Mouse (Mus musculus) T-helper 2 cell (primary cell): ENCODE data around the gene Slc26a5.

Experiments
- in situ Hi-C: fragments of 300-600 bp; cut with MboI, MseI; formaldehyde crosslinking; loops from one replicate; pipeline ENCODE4 v1.15.1; 2025; ENCODE audit warnings: high pct_unique_total_duplicates

Slc26a5 gene

DNA sequence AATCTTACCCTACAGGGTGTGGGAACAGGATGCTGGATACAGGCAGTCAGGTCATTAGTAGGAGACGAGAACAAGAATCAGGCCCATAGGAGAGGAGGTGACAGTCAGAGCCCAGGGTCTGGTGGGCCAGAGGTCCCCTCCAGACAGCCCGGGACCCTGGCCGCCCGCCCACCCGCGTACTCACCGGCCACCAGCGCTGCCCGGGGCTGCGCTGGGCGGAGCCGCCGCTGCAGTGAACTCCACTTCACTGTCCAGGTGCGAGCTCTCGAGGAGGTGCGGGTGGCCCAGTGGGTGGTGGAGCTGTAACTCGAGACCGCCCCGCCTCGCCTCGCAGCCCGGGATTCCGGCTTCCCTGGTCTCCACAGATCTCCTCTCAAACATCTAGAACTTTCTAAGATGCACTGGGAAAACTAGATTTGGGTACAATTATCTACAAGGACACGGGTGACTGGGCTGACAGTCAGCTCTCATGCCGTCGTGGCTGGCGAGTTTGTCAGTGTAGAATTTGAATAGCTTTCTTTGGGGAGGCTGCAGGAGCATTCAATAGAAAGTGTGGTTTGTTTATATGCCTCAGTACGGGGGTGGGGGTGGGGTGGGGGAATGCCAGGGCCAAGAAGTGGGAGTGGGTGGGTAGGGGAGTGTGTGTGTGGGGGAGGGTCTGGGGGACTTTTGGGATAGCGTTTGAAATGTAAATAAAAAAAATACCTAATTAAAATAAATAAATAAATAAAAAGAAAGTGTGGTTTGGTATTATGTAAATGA lies at the start of gene Slc26a5:
Gene Slc26a5 (minus strand): TSS at position 259 of the 762 bp plus-strand sequence.
- in situ Hi-C loops, result no loop called here

GRCm38 (mm10) chr5:21914776-21915175 lies 49.4 kb upstream of the Slc26a5 start:
- in situ Hi-C loops, result no loop called here

DNA sequence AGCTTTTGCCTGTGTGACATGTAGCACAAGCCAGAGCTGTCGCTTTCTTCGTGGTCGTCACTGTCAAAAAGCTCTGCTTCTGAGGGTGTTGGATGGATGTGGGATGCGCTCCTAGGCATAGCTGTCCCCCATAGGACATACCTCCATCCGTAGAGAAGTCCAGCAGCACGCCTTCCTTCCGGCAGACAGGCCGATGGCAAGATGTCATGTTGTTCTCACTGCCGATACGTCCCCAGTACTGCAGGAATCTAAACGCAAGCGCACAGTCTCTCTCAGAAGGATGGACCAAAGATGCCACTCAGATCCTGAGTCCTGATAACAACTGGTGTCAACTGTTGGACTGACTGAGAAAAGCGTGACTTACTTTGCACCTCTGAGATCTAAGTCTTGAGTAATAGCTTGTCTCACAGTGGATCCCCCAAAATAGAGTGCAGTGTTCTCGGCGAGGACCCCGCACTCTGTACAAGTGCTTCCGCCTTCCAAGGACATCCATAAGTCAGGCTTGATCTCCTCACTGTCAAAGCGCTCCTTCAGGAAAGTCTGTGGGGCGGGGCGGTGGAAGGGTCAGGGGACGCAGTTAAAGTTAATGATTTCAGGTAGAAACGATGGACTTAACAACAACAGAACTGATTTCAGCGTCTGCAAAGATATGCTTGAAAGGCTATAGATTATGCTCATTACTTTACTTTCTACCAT lies 47.6 kb upstream of the Slc26a5 start:
- in situ Hi-C loops, result no loop called here

GRCm38 (mm10) chr5:21910726-21911125 lies 45.3 kb upstream of the Slc26a5 start:
- in situ Hi-C loops, result no loop called here

DNA sequence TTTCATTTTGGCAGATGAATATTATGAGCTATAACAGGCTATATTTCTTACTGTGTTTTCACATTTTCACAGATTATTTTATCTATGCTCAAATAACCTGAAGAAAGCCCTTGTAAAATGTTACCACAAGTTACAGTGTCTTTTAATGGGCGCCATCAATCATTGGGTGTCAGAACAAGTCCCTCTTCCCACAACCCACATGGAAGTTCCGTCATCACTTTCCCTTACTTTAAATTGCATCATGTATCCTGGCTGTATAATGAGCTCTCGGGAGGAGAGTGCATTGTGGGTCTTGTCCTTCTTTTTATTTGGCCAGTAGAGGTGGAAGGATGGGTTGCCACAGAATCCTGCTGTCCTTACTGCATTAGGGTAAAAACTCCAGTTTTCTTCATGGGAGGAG lies 44.3 kb upstream of the Slc26a5 start:
- in situ Hi-C loops, result no loop called here

DNA sequence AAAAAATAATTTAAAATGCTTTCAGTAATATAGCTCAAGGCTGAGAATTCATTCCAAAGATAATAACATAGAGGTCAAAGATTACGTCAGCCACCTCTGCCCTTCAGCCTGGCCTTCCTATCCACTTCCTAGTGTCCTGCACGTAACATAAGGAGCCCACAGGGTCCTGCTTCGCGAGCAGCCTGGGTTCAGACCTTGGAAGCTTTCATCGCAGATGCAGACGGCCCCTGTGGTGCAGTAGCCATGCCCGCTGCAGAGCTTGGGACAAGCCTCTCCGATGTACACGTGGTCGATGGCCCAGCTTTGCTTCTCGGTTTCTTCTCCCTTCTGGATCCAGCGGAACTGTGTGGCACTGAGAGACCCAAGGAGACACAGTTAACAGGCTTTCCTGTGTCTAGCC lies 36.0 kb upstream of the Slc26a5 start:
- in situ Hi-C loops, result no loop called here

DNA sequence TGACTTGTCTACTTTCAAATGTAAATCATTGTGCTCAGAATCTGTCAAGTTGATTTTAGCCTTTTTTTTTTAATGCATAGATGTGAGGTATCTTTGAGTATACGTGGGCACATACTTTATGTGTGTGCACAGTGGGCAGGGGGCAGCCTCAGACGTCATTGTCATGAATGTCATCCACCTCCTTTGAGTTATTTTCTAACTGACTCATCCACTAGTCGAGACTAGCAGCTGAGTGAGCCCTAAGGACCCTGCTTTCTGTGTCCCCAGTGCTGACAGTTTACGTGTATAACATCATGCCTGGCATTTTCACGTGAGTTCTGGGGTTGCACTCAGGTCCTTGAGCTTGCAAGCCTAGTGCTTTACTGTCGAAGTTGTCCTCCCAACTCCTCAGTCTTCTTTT lies 35.5 kb upstream of the Slc26a5 start:
- in situ Hi-C loops, result no loop called here

GRCm38 (mm10) chr5:21898875-21899274 lies 33.5 kb upstream of the Slc26a5 start:
- in situ Hi-C loops, result no loop called here

GRCm38 (mm10) chr5:21896586-21896985 lies 31.2 kb upstream of the Slc26a5 start:
- in situ Hi-C loops, result no loop called here

- in situ Hi-C loops, result no loop called here
Observed at GRCm38 (mm10) chr5:21894168-21894567, 28.8 kb upstream of the Slc26a5 start.

GRCm38 (mm10) chr5:21866750-21867149 lies 1.3 kb upstream of the Slc26a5 start:
- in situ Hi-C loops, result no loop called here

GRCm38 (mm10) chr5:21866311-21866712 lies 908 bp upstream of the Slc26a5 start:
- in situ Hi-C loops, result no loop called here

GRCm38 (mm10) chr5:21858653-21859052 lies 6.8 kb downstream of the Slc26a5 start:
- in situ Hi-C loops, result no loop called here

DNA sequence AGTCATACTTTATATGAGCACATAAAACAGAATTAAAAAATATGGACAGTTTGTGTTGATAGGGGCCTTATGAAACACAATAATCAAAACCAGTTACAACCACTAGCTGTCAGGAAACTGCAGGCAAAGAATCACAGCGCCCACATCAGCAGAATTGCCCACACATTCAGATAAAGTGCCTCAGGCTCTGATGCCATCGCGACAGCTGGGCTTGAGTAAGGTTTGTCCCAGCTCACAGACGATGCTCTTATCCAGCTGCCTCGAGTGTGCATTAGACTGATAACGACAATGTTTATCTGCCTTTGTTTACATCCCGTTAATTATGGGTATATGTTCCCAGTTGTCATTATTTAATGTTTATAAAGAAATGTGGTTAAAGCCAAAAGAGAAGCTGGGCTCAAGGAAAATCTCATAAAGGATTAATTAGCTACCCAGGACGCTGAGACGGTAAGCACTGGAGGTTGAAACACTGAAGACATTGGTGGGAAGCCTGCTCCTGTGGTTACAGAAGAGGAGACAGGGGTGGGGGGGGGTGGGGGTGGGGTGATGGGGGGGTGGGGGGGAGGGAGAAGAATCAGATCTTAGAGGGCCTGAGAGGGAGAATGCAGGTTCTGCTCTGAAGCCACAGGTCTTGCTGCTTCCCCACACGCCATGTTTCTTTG lies 13.6 kb downstream of the Slc26a5 start:
- in situ Hi-C loops, result no loop called here

- in situ Hi-C loops, result no loop called here
Observed at GRCm38 (mm10) chr5:21847438-21847837, 18.0 kb downstream of the Slc26a5 start.

DNA sequence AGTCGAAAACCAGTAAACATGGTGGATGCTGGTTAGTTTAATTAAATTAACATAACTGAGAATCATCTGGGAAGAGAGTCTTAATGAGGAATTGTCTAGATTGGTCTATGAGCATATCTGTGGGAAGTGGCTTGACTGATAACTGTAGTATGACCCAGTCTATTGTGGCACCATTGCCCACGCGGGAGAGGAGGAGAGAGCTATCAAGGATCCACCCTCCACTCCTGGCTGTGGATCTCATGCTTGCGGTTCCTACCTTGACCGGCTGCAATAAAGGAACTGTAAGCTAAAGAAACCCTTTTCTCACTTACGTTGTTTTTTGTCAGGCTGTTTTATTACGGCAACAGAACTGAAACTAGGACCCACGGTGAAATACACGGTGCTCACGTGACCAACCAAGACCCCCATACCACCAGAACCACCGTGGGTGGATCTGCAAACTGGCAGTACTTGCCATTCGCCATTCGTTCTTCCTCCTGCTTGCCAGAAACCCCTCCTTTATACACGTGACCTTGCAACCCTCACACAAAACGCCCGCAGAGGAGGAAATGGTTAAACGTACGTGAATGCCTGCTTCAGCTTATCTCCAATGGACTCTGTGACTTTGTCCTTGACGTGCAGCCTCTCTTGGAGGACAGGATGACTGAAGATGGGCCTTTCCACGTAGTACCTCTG lies 18.7 kb downstream of the Slc26a5 start:
- in situ Hi-C loops, result no loop called here

DNA sequence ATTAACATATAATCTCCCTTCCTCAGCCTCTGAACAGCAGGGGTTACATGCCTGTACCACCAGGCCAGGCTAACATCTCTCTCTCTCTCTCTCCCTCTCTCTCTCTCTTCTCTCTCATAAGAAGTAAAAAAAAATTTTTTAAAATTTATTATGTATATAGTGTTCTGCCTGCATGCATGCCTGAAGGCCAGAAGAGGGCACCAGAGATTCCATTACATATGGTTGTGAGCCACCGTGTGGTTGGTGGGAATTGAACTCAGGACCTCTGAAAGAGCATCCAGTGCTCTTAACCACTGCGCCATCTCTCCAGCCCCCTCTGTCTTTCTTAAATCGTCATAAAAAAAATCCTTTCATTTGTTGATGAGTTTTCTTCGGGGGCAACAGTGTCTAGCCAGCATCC lies 20.7 kb downstream of the Slc26a5 start:
- in situ Hi-C loops, result no loop called here

- in situ Hi-C loops, result no loop called here
Observed at GRCm38 (mm10) chr5:21831761-21832160, 33.6 kb downstream of the Slc26a5 start.

- in situ Hi-C loops, result no loop called here
Observed at GRCm38 (mm10) chr5:21828855-21829254, 36.5 kb downstream of the Slc26a5 start.

- in situ Hi-C loops, result no loop called here
Observed at GRCm38 (mm10) chr5:21827643-21828042, 37.8 kb downstream of the Slc26a5 start.

GRCm38 (mm10) chr5:21826370-21826769 lies 39.0 kb downstream of the Slc26a5 start:
- in situ Hi-C loops, result no loop called here

DNA sequence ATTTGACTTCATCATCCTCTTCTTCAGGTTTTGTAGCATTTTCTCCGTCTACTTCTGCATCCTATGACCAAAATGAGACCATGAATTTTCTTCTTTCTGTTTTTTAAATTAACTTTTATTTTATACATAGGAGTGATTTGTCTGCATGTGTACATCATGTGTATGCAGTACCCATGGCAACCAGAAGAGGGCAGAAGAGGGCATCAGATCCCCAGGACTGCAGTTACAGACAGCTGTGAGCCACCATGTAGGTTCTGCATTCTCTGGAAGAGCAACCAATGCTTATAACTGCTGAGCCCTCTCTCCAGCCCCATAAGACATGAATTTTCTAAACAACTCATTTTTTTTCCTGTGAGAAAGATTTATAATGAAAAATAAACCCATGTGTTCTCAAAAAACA lies 51.4 kb downstream of the Slc26a5 start:
- in situ Hi-C loops, result no loop called here
